Mouse (Mus musculus) ES-Bruce4 (cell line): ENCODE data around the gene Cpa2. TPM values are rescaled to one million over a fixed set of nuclear protein-coding genes. Genes with fewer than 3 reads are reported as not detected.

Source experiments
- H3K27ac ChIP-seq: 2 replicates; pipeline ENCODE4 v1.5.1; 2012; ENCODE audit warnings: low read length, inconsistent platforms; ENCODE audit not compliant: insufficient read depth
- H3K27me3 ChIP-seq: 2 replicates; pipeline ENCODE4 v1.6.1; 2012; ENCODE audit warnings: mild to moderate bottlenecking, low read length, inconsistent platforms; ENCODE audit not compliant: control insufficient read depth, poor library complexity, insufficient read depth, severe bottlenecking
- H3K36me3 ChIP-seq: 2 replicates; pipeline ENCODE4 v1.6.1; 2012; ENCODE audit warnings: inconsistent platforms, mild to moderate bottlenecking, low read length, moderate library complexity; ENCODE audit not compliant: control insufficient read depth, poor library complexity, insufficient read depth, severe bottlenecking
- H3K4me1 ChIP-seq: one replicate; pipeline ENCODE4 v1.8.1; 2011; ENCODE audit warnings: low read length; ENCODE audit not compliant: control insufficient read depth, insufficient read depth
- H3K4me3 ChIP-seq: 2 replicates; pipeline ENCODE4 v1.5.1; 2011; ENCODE audit warnings: low read depth, mild to moderate bottlenecking, low read length
- H3K9ac ChIP-seq: 2 replicates; pipeline ENCODE4 v1.6.1; 2012; ENCODE audit warnings: low read depth, mild to moderate bottlenecking, inconsistent platforms; ENCODE audit not compliant: poor library complexity, severe bottlenecking
- H3K9me3 ChIP-seq: replicated peaks from 2 replicates; pipeline ENCODE4 v1.6.1; 2012; ENCODE audit warnings: mild to moderate bottlenecking, low read length, inconsistent platforms; ENCODE audit not compliant: control insufficient read depth, poor library complexity, insufficient read depth, severe bottlenecking
- CTCF ChIP-seq: IDR thresholded peaks from one replicate; pipeline ENCODE4 v1.8.1; 2011; ENCODE audit warnings: low read depth, low read length
- EP300 ChIP-seq: IDR thresholded peaks from 2 replicates; pipeline ENCODE4 v1.6.1; 2011; ENCODE audit warnings: low read depth, low read length; ENCODE audit not compliant: insufficient read depth
- POLR2A ChIP-seq: IDR thresholded peaks from one replicate; pipeline ENCODE4 v1.8.1; 2011; ENCODE audit warnings: low read length; ENCODE audit not compliant: insufficient read depth
- polyA plus RNA-seq: library from polyadenylated mRNA; stranded (reverse); fragments of >200 nt; gene quantifications from 2 replicates; pipeline ENCODE4 v1.2.4, GENCODE M21; 2011; ENCODE audit warnings: low read depth; ENCODE audit not compliant: missing spikeins, insufficient read depth, insufficient read length

Cpa2 gene
- polyA plus RNA-seq, 1 experiment: 1.5 TPM

GRCm38 (mm10) chr6:30535340-30535739 lies 6.0 kb upstream of the Cpa2 start:
- H3K27ac ChIP-seq: no peak overlapping the region
- no peak overlapping the region for H3K9ac ChIP-seq
- H3K9me3 ChIP-seq: no peaks in the 10 kb centered on the region
- H3K27me3 ChIP-seq: no peaks in the 10 kb centered on the region
- TF ChIP-seq EP300: no peak
- peak; percentile 82 for TF ChIP-seq CTCF
- no peak for TF ChIP-seq POLR2A
- no peaks in the 10 kb centered on the region for H3K4me1 ChIP-seq
- H3K36me3 ChIP-seq: no peaks in the 10 kb centered on the region
- H3K4me3 ChIP-seq: no peak overlapping the region

- Histone ChIP-seq H3K4me3 (no peak overlapping the region), H3K9ac (no peak overlapping the region), H3K36me3 (no peaks in the 10 kb centered on the region), H3K27me3 (no peaks in the 10 kb centered on the region), H3K4me1 (no peaks in the 10 kb centered on the region), H3K27ac (no peak overlapping the region), H3K9me3 (no peaks in the 10 kb centered on the region)
- TF ChIP-seq EP300 (no peak), POLR2A (no peak), CTCF (no peak)
Measured at GRCm38 (mm10) chr6:30538240-30538639, 3.1 kb upstream of the Cpa2 start.

GRCm38 (mm10) chr6:30538800-30539199 lies 2.6 kb upstream of the Cpa2 start:
- Histone ChIP-seq H3K9ac (no peak overlapping the region), H3K4me3 (no peak overlapping the region), H3K27me3 (no peaks in the 10 kb centered on the region), H3K9me3 (no peaks in the 10 kb centered on the region), H3K4me1 (no peaks in the 10 kb centered on the region), H3K36me3 (no peaks in the 10 kb centered on the region), H3K27ac (no peak overlapping the region)
- TF ChIP-seq EP300 (no peak), POLR2A (no peak), CTCF (no peak)

- Histone ChIP-seq H3K4me3 (no peak overlapping the region), H3K36me3 (no peaks in the 10 kb centered on the region), H3K27me3 (no peaks in the 10 kb centered on the region), H3K9me3 (no peaks in the 10 kb centered on the region), H3K9ac (no peak overlapping the region), H3K4me1 (no peaks in the 10 kb centered on the region), H3K27ac (no peak overlapping the region)
- TF ChIP-seq EP300 (no peak), CTCF (no peak), POLR2A (no peak)
Measured at GRCm38 (mm10) chr6:30542277-30542676, 895 bp downstream of the Cpa2 start.

GRCm38 (mm10) chr6:30543077-30543476 lies 1.7 kb downstream of the Cpa2 start:
- H3K9ac ChIP-seq: no peak overlapping the region

GRCm38 (mm10) chr6:30543851-30544250 lies 2.5 kb downstream of the Cpa2 start:
- TF ChIP-seq EP300 (no peak), POLR2A (no peak), CTCF (no peak)
- Histone ChIP-seq H3K4me3 (no peak overlapping the region), H3K9me3 (no peaks in the 10 kb centered on the region), H3K4me1 (no peaks in the 10 kb centered on the region), H3K9ac (no peak overlapping the region), H3K36me3 (no peaks in the 10 kb centered on the region), H3K27me3 (no peaks in the 10 kb centered on the region), H3K27ac (no peak overlapping the region)

More at GRCm38 (mm10) chr6:30543077-30543476, 1.7 kb downstream of the Cpa2 start:
- no peaks in the 10 kb centered on the region for H3K27me3 ChIP-seq
- no peak overlapping the region for H3K27ac ChIP-seq
- TF ChIP-seq CTCF (no peak), POLR2A (no peak), EP300 (no peak)
- no peaks in the 10 kb centered on the region for H3K4me1 ChIP-seq
- H3K36me3 ChIP-seq: no peaks in the 10 kb centered on the region
- H3K9me3 ChIP-seq: no peaks in the 10 kb centered on the region
- H3K4me3 ChIP-seq: no peak overlapping the region
